Mouse (Mus musculus) A20 (cell line): Measurements from ENCODE around the gene Tjp3.
A peak's percentile ranks its signal among the peaks of the same experiment; 100 is the strongest.

Source experiments
- DNase-seq: peaks from one replicate; pipeline ENCODE4 v3.0.0-alpha.2; 2011; ENCODE audit warnings: low read depth, low spot score

Gene Tjp3

GRCm38 (mm10) chr10:81291511-81292104, at the start of gene Tjp3:
TSS of gene Tjp3 (minus strand) at chr10:81291581.
- DNase-seq = no peak

GRCm38 (mm10) chr10:81340551-81341332, 49.4 kb upstream of the Tjp3 start:
- no peak for DNase-seq

- no peak for DNase-seq
Observed at GRCm38 (mm10) chr10:81336558-81336957, 45.2 kb upstream of the Tjp3 start.

GRCm38 (mm10) chr10:81335393-81336340, 44.3 kb upstream of the Tjp3 start:
- DNase-seq = no peak

- peak; percentile 80 for DNase-seq
Observed at GRCm38 (mm10) chr10:81334324-81334723, 42.9 kb upstream of the Tjp3 start.

- DNase-seq = no peak
Observed at GRCm38 (mm10) chr10:81332277-81332676, 40.9 kb upstream of the Tjp3 start.

GRCm38 (mm10) chr10:81330007-81330406, 38.6 kb upstream of the Tjp3 start:
- DNase-seq = no peak

- peak; percentile 77 for DNase-seq
Observed at GRCm38 (mm10) chr10:81329194-81329975, 38.0 kb upstream of the Tjp3 start.

GRCm38 (mm10) chr10:81328386-81328785, 37.0 kb upstream of the Tjp3 start, which contains the start of gene Tbxa2r:
TSS of gene Tbxa2r (plus strand) at chr10:81328731.
- no peak for DNase-seq

- DNase-seq = no peak
Observed at GRCm38 (mm10) chr10:81327959-81328358, 36.6 kb upstream of the Tjp3 start.

- no peak for DNase-seq
Observed at GRCm38 (mm10) chr10:81326858-81327257, 35.5 kb upstream of the Tjp3 start.

- no peak for DNase-seq
Observed at GRCm38 (mm10) chr10:81325781-81326180, 34.4 kb upstream of the Tjp3 start.

- DNase-seq = no peak
Observed at GRCm38 (mm10) chr10:81325176-81325575, 33.8 kb upstream of the Tjp3 start.

- DNase-seq = no peak
Observed at GRCm38 (mm10) chr10:81323791-81324530, 32.6 kb upstream of the Tjp3 start.

GRCm38 (mm10) chr10:81323141-81323775, 31.9 kb upstream of the Tjp3 start:
- no peak for DNase-seq

- DNase-seq = no peak
Observed at GRCm38 (mm10) chr10:81322444-81322843, 31.1 kb upstream of the Tjp3 start.

- DNase-seq = no peak
Observed at GRCm38 (mm10) chr10:81321436-81321835, 30.1 kb upstream of the Tjp3 start.

GRCm38 (mm10) chr10:81320550-81321347, 29.4 kb upstream of the Tjp3 start, which contains the start of gene Cactin:
TSS of gene Cactin (plus strand) at chr10:81321103.
- peak; percentile 100 for DNase-seq
